Mouse (Mus musculus) stomach, embryonic 16.5 days (tissue): ENCODE results near the gene Slc43a1. TPM values are rescaled to one million over a fixed set of nuclear protein-coding genes. Genes with fewer than 3 reads are reported as not detected.
"Not testable (repeated sequence)": the region's sequence is repeated elsewhere in the genome, so short reads cannot be mapped to it uniquely, and the experiment has no call there.

Experiments
- ATAC-seq: fragments of 200-750 bp; cut with Nextera tagmentation; 2 replicates; pipeline ENCODE4 v1.8.0; 2017; ENCODE audit warnings: moderate number of reproducible peaks, moderate TSS enrichment; ENCODE audit not compliant: insufficient read depth, low FRiP score
- H3K27ac ChIP-seq: fragments of 300-500 bp; sonication (generic); 2 replicates; pipeline ENCODE4 v1.5.1; 2014; ENCODE audit warnings: low read length
- H3K27me3 ChIP-seq: fragments of 300-500 bp; sonication (generic); 2 replicates; pipeline ENCODE4 v1.6.1; 2014; ENCODE audit warnings: low read length, control low read depth, mixed read lengths; ENCODE audit not compliant: control insufficient read depth, insufficient read depth
- H3K36me3 ChIP-seq: fragments of 300-500 bp; sonication (generic); 2 replicates; pipeline ENCODE4 v1.6.1; 2014; ENCODE audit warnings: low read length; ENCODE audit not compliant: control insufficient read depth, insufficient read depth
- H3K4me1 ChIP-seq: fragments of 300-500 bp; sonication (generic); 2 replicates; pipeline ENCODE4 v1.6.1; 2014; ENCODE audit warnings: low read length, control low read depth, mixed read lengths; ENCODE audit not compliant: control insufficient read depth, insufficient read depth
- H3K4me2 ChIP-seq: fragments of 300-500 bp; sonication (generic); 2 replicates; pipeline ENCODE4 v1.6.1; 2014; ENCODE audit warnings: low read depth, low read length, mixed read lengths
- H3K4me3 ChIP-seq: fragments of 300-500 bp; sonication (generic); replicated peaks from 2 replicates; pipeline ENCODE4 v1.5.1; 2014; ENCODE audit warnings: mild to moderate bottlenecking, low read length
- H3K9ac ChIP-seq: fragments of 300-500 bp; sonication (generic); 2 replicates; pipeline ENCODE4 v1.6.1; 2014; ENCODE audit warnings: low read length
- H3K9me3 ChIP-seq: fragments of 300-500 bp; sonication (generic); replicated peaks from 2 replicates; pipeline ENCODE4 v1.6.1; 2016; ENCODE audit warnings: low read length, control low read depth; ENCODE audit not compliant: control insufficient read depth
- WGBS: fragments of 180-500 bp; shearing (Covaris S2); extraction: QIAGEN DNeasy Blood & Tissue Kit; methylation state at CpG from one replicate; pipeline ENCODE4 v1.1.7; 2014; 5-methylcytosine and 5-hydroxymethylcytosine counted together
- polyA plus RNA-seq: library from polyadenylated mRNA; unstranded; fragments of >200 nt; fragmentation: Nextera tagmentation; extraction: Ambion mirVana; gene quantifications from 2 replicates; pipeline ENCODE4 v1.2.1, GENCODE M21; 2015

The Slc43a1 gene
- polyA plus RNA-seq, 1 experiment from 2014 or later, result 20.8 TPM

- Histone ChIP-seq H3K4me1 (peaks cover 9% of the 10 kb centered on the region; the same call in 1 of the 2 replicates), H3K9ac (no peak overlapping the region), H3K9me3 (no peaks in the 10 kb centered on the region), H3K4me3 (no peak overlapping the region), H3K27me3 (peaks cover 9% of the 10 kb centered on the region), H3K36me3 (no peaks in the 10 kb centered on the region), H3K4me2 (no peak overlapping the region), H3K27ac (no peak overlapping the region)
- whole genome bisulfite sequencing, result 50% methylated on average over 6 of the region's 6 CpGs
- no peak for ATAC-seq
These were observed 54.7 kb downstream of the Slc43a1 start for GRCm38 (mm10) chr2:84893359-84893758.

- H3K4me2 ChIP-seq, result no peak overlapping the region
- no peak overlapping the region for H3K4me3 ChIP-seq
- no peaks in the 10 kb centered on the region for H3K36me3 ChIP-seq
- H3K27ac ChIP-seq, result no peak overlapping the region
- WGBS, result 22% methylated on average over 4 of the region's 4 CpGs
- no peaks in the 10 kb centered on the region for H3K9me3 ChIP-seq
- H3K9ac ChIP-seq, result no peak overlapping the region
- no peaks in the 10 kb centered on the region for H3K27me3 ChIP-seq
- no peaks in the 10 kb centered on the region for H3K4me1 ChIP-seq
- no peak for ATAC-seq
These were observed 57.0 kb downstream of the Slc43a1 start for GRCm38 (mm10) chr2:84895495-84896198.

GRCm38 (mm10) chr2:84896686-84897085 is 58.0 kb downstream of the Slc43a1 start:
- H3K27me3 ChIP-seq, H3K4me3 ChIP-seq, H3K9ac ChIP-seq, H3K4me2 ChIP-seq, H3K4me1 ChIP-seq, H3K27ac ChIP-seq, H3K9me3 ChIP-seq, H3K36me3 ChIP-seq, ATAC-seq: not testable (repeated sequence)
- WGBS, result 89% methylated on average over 6 of the region's 6 CpGs

- H3K27me3 ChIP-seq, result no peaks in the 10 kb centered on the region
- H3K36me3 ChIP-seq, result no peaks in the 10 kb centered on the region
- WGBS, result 20% methylated on average over 3 of the region's 3 CpGs
- no peak overlapping the region for H3K4me3 ChIP-seq
- no peak overlapping the region for H3K27ac ChIP-seq
- ATAC-seq, result no peak
- no peak overlapping the region for H3K4me2 ChIP-seq
- no peak overlapping the region for H3K9ac ChIP-seq
- H3K4me1 ChIP-seq, result peaks cover 4% of the 10 kb centered on the region; the same call in 1 of the 2 replicates
- no peaks in the 10 kb centered on the region for H3K9me3 ChIP-seq
These were observed 74.1 kb downstream of the Slc43a1 start for GRCm38 (mm10) chr2:84912722-84913121.

Other genes starting within 250 kb of the Slc43a1 start
- 75.7 and 84.4 TPM in 2 replicates for gene Ctnnd1, start 188.1 kb upstream of the Slc43a1 start, polyA plus RNA-seq
- 0.26 TPM in 2 replicates for gene Btbd18, start 179.8 kb upstream of the Slc43a1 start, polyA plus RNA-seq
- gene Selenoh, start 168.1 kb upstream of the Slc43a1 start, polyA plus RNA-seq, result 184 and 203 TPM in 2 replicates
- not detected in 2 replicates for gene Gm28635, start 160.8 kb upstream of the Slc43a1 start, polyA plus RNA-seq
- gene Med19, start 160.4 kb upstream of the Slc43a1 start, polyA plus RNA-seq, result 27.2 and 28.3 TPM in 2 replicates
- 125 and 127 TPM in 2 replicates for gene Tmx2, start 159.7 kb upstream of the Slc43a1 start, polyA plus RNA-seq
- gene Zdhhc5, start 123.7 kb upstream of the Slc43a1 start, polyA plus RNA-seq, result 36.9 and 40.0 TPM in 2 replicates
- 26.6 and 28.4 TPM in 2 replicates for gene Clp1, start 111.5 kb upstream of the Slc43a1 start, polyA plus RNA-seq
- gene Ypel4, start 104.8 kb upstream of the Slc43a1 start, polyA plus RNA-seq, result 7.4 and 8.0 TPM in 2 replicates
- gene Gm19426, start 95.2 kb upstream of the Slc43a1 start, polyA plus RNA-seq, result 5.7 and 6.3 TPM in 2 replicates
- gene Serping1, start 63.4 kb upstream of the Slc43a1 start, polyA plus RNA-seq, result 98.2 and 102 TPM in 2 replicates
- gene Ube2l6, start 40.0 kb upstream of the Slc43a1 start, polyA plus RNA-seq, result 67.7 and 68.9 TPM in 2 replicates
- gene Smtnl1, start 16.2 kb upstream of the Slc43a1 start, polyA plus RNA-seq, result 0.42 and 1.7 TPM in 2 replicates
- 36.7 and 45.6 TPM in 2 replicates for gene Timm10, start 11.9 kb upstream of the Slc43a1 start, polyA plus RNA-seq
- gene Rtn4rl2, start 47.9 kb downstream of the Slc43a1 start, polyA plus RNA-seq, result 0.37 TPM in 1 of 2 replicates, not detected in the other
- gene Slc43a3, start 97.7 kb downstream of the Slc43a1 start, polyA plus RNA-seq, result 37.3 and 41.9 TPM in 2 replicates
- gene Prg2, start 141.6 kb downstream of the Slc43a1 start, polyA plus RNA-seq, result 2.2 and 2.4 TPM in 2 replicates
- gene Prg3, start 149.4 kb downstream of the Slc43a1 start, polyA plus RNA-seq, result 0.28 TPM in 1 of 2 replicates, not detected in the other
- 211 and 239 TPM in 2 replicates for gene Ssrp1, start 198.4 kb downstream of the Slc43a1 start, polyA plus RNA-seq
- gene P2rx3, start 198.6 kb downstream of the Slc43a1 start, polyA plus RNA-seq, result 1.6 and 1.8 TPM in 2 replicates
- 66.9 and 81.6 TPM in 2 replicates for gene Tnks1bp1, start 209.2 kb downstream of the Slc43a1 start, polyA plus RNA-seq